Mouse (Mus musculus): ENCODE data around the gene Mpped2.

The Mpped2 gene

GRCm38 (mm10) chr2:106705664-106706063, 12.6 kb downstream of the Mpped2 start:
- no peak for DNase-seq (ENCODE audit: low spot score in 2 of 2)

GRCm38 (mm10) chr2:106707136-106707535, 14.1 kb downstream of the Mpped2 start:
- DNase-seq (ENCODE audit: low spot score in 2 of 2): no peak

GRCm38 (mm10) chr2:106710862-106711477, 17.9 kb downstream of the Mpped2 start:
- DNase-seq (ENCODE audit: low spot score in 2 of 2): no peak

- no peak for DNase-seq (ENCODE audit: low spot score in 2 of 2)
Measured at GRCm38 (mm10) chr2:106711506-106711905, 18.4 kb downstream of the Mpped2 start.

GRCm38 (mm10) chr2:106713151-106713550, 20.1 kb downstream of the Mpped2 start:
- DNase-seq (ENCODE audit: low spot score in 2 of 2): no peak

GRCm38 (mm10) chr2:106715674-106716364, 22.8 kb downstream of the Mpped2 start:
- peak in 1 of 2 experiments; percentile 21 for DNase-seq (ENCODE audit: low spot score in 2 of 2)

- no peak for DNase-seq (ENCODE audit: low spot score in 2 of 2)
Measured at GRCm38 (mm10) chr2:106716365-106716717, 23.3 kb downstream of the Mpped2 start.

GRCm38 (mm10) chr2:106718888-106719287, 25.8 kb downstream of the Mpped2 start:
- peak; percentile 32 to 75 for DNase-seq (ENCODE audit: low spot score in 2 of 2)

- peak in 1 of 2 experiments; percentile 35 for DNase-seq (ENCODE audit: low spot score in 2 of 2)
Measured at GRCm38 (mm10) chr2:106719434-106719833, 26.4 kb downstream of the Mpped2 start.

GRCm38 (mm10) chr2:106720644-106721043, 27.6 kb downstream of the Mpped2 start:
- no peak for DNase-seq (ENCODE audit: low spot score in 2 of 2)

GRCm38 (mm10) chr2:106722020-106722419, 29.0 kb downstream of the Mpped2 start:
- no peak for DNase-seq (ENCODE audit: low spot score in 2 of 2)

GRCm38 (mm10) chr2:106729951-106730564, 37.0 kb downstream of the Mpped2 start:
- no peak for DNase-seq (ENCODE audit: low spot score in 2 of 2)

- DNase-seq (ENCODE audit: low spot score in 2 of 2): no peak
Measured at GRCm38 (mm10) chr2:106730608-106731007, 37.5 kb downstream of the Mpped2 start.

GRCm38 (mm10) chr2:106731478-106731877, 38.4 kb downstream of the Mpped2 start:
- DNase-seq (ENCODE audit: low spot score in 2 of 2): no peak

GRCm38 (mm10) chr2:106732171-106732570, 39.1 kb downstream of the Mpped2 start:
- no peak for DNase-seq (ENCODE audit: low spot score in 2 of 2)

- DNase-seq (ENCODE audit: low spot score in 2 of 2): no peak
Measured at GRCm38 (mm10) chr2:106733396-106733795, 40.3 kb downstream of the Mpped2 start.

- no peak for DNase-seq (ENCODE audit: low spot score in 2 of 2)
Measured at GRCm38 (mm10) chr2:106734004-106734403, 40.9 kb downstream of the Mpped2 start.

GRCm38 (mm10) chr2:106735211-106735610, 42.1 kb downstream of the Mpped2 start:
- no peak for DNase-seq (ENCODE audit: low spot score in 2 of 2)

- DNase-seq (ENCODE audit: low spot score in 2 of 2): no peak
Measured at GRCm38 (mm10) chr2:106735792-106736359, 42.8 kb downstream of the Mpped2 start.

- DNase-seq (ENCODE audit: low spot score in 2 of 2): no peak
Measured at GRCm38 (mm10) chr2:106738951-106739350, 45.9 kb downstream of the Mpped2 start.

- no peak for DNase-seq (ENCODE audit: low spot score in 2 of 2)
Measured at GRCm38 (mm10) chr2:106744086-106744485, 51.0 kb downstream of the Mpped2 start.

- no peak for DNase-seq (ENCODE audit: low spot score in 2 of 2)
Measured at GRCm38 (mm10) chr2:106744601-106745000, 51.5 kb downstream of the Mpped2 start.

GRCm38 (mm10) chr2:106745364-106745763, 52.3 kb downstream of the Mpped2 start:
- no peak for DNase-seq (ENCODE audit: low spot score in 2 of 2)

Data from left cerebral cortex, adult 9 months (tissue).